Mouse (Mus musculus) liver, embryonic 14.5 days (tissue): ENCODE measurements at regions not wholly inside any gene's neighbourhood (a gene's known extent, or its start where the extent isn't known, plus 50 kb on each side); places are given as distances from the start of the nearest gene placed in this dataset.

Source experiments
- ATAC-seq: fragments of 200-750 bp; cut with Nextera tagmentation; 2 replicates; pipeline ENCODE4 v1.8.0; 2017; ENCODE audit warnings: moderate number of reproducible peaks, mild to moderate bottlenecking, moderate library complexity; ENCODE audit not compliant: insufficient read depth
- DNase-seq, 3 experiments: peaks; one replicate each; pipeline ENCODE4 v3.0.0-alpha.2; 2012 to 2013; ENCODE audit warnings: low read depth in 3 of 3, low spot score in 3 of 3
- H3K27ac ChIP-seq: fragments of 300-500 bp; sonication (generic); 2 replicates; pipeline ENCODE4 v1.5.1; 2014; ENCODE audit warnings: moderate library complexity, mild to moderate bottlenecking, control low read depth, inconsistent platforms
- H3K27me3 ChIP-seq: fragments of 300-500 bp; sonication (generic); 2 replicates; pipeline ENCODE4 v1.6.1; 2014; ENCODE audit warnings: mild to moderate bottlenecking, low read length, moderate library complexity; ENCODE audit not compliant: control insufficient read depth, insufficient read depth
- H3K36me3 ChIP-seq: fragments of 300-500 bp; sonication (generic); replicated peaks from 2 replicates; pipeline ENCODE4 v1.6.1; 2014; ENCODE audit warnings: low read depth; ENCODE audit not compliant: control insufficient read depth, insufficient read depth
- H3K4me1 ChIP-seq, 2 experiments: fragments of 200-500 bp in 1 of 2; fragments of 300-500 bp in 1 of 2; sonication (generic) in 1 of 2; replicated peaks; 2 replicates each; pipeline ENCODE4 v1.6.1; 2012 to 2014; ENCODE audit warnings: antibody characterized with exemption in 1 of 2, inconsistent platforms in 1 of 2, low read length in 1 of 2; ENCODE audit not compliant: control insufficient read depth in 2 of 2, insufficient read depth in 2 of 2
- H3K4me2 ChIP-seq: fragments of 300-500 bp; sonication (generic); 2 replicates; pipeline ENCODE4 v1.6.1; 2014; ENCODE audit warnings: low read depth, mild to moderate bottlenecking, control low read depth, moderate library complexity
- H3K4me3 ChIP-seq, 2 experiments: fragments of 200-500 bp in 1 of 2; fragments of 300-500 bp in 1 of 2; sonication (generic) in 1 of 2; 2 replicates each; pipeline ENCODE4 v1.5.1; 2012 to 2014; ENCODE audit warnings: low read depth in 2 of 2, low read length in 2 of 2, mild to moderate bottlenecking in 2 of 2, control low read depth in 1 of 2, inconsistent platforms in 1 of 2, moderate library complexity in 1 of 2; ENCODE audit not compliant: insufficient read depth in 1 of 2
- H3K9ac ChIP-seq: fragments of 300-500 bp; sonication (generic); replicated peaks from 2 replicates; pipeline ENCODE4 v1.6.1; 2014; ENCODE audit warnings: mild to moderate bottlenecking, control low read depth, moderate library complexity
- H3K9me3 ChIP-seq: fragments of 300-500 bp; sonication (generic); 2 replicates; pipeline ENCODE4 v1.6.1; 2016; ENCODE audit warnings: low read length, mixed read lengths; ENCODE audit not compliant: control insufficient read depth
- CTCF ChIP-seq: IDR thresholded peaks from 2 replicates; pipeline ENCODE4 v1.5.1; 2016; ENCODE audit warnings: antibody characterized with exemption, low read depth, control low read depth
- EP300 ChIP-seq: IDR thresholded peaks from 2 replicates; pipeline ENCODE4 v1.6.1; 2016; ENCODE audit warnings: antibody characterized with exemption, low read depth
- WGBS: fragments of 180-500 bp; shearing (Covaris S2); extraction: QIAGEN DNeasy Blood & Tissue Kit; methylation state at CpG from one replicate; pipeline ENCODE4 v1.1.7; 2014; ENCODE audit not compliant: insufficient replicate concordance; 5-methylcytosine and 5-hydroxymethylcytosine counted together

- ATAC-seq (no peak), DNase-seq (no peak)
- Histone ChIP-seq H3K36me3 (no peaks in the 10 kb centered on the region), H3K4me2 (no peak overlapping the region), H3K4me3 (no peak overlapping the region), H3K4me1 (no peaks in the 10 kb centered on the region), H3K27ac (no peak overlapping the region), H3K27me3 (no peaks in the 10 kb centered on the region), H3K9me3 (no peaks in the 10 kb centered on the region), H3K9ac (no peak overlapping the region)
- TF ChIP-seq CTCF (no peak), EP300 (no peak)
- WGBS = 42% methylated on average over 3 of the region's 3 CpGs
Observed at GRCm38 (mm10) chr8:127680205-127680604, 616.5 kb downstream of the Pard3 start.

- ATAC-seq (no peak), DNase-seq (no peak)
- Histone ChIP-seq H3K9ac (no peak overlapping the region), H3K27me3 (no peaks in the 10 kb centered on the region), H3K4me1 (no peaks in the 10 kb centered on the region), H3K27ac (no peak overlapping the region), H3K36me3 (no peaks in the 10 kb centered on the region), H3K4me2 (no peak overlapping the region), H3K9me3 (no peaks in the 10 kb centered on the region), H3K4me3 (no peak overlapping the region)
- TF ChIP-seq EP300 = no peak
- no peak for TF ChIP-seq CTCF
- 50% methylated on average over 5 of the region's 5 CpGs for WGBS
Observed at GRCm38 (mm10) chr8:127684213-127684612, 620.5 kb downstream of the Pard3 start.

GRCm38 (mm10) chr8:127690792-127691191 lies 627.1 kb downstream of the Pard3 start:
- no peaks in the 10 kb centered on the region for H3K36me3 ChIP-seq
- H3K9ac ChIP-seq = no peak overlapping the region
- 65% methylated on average over 4 of the region's 4 CpGs for WGBS
- no peaks in the 10 kb centered on the region for H3K27me3 ChIP-seq
- no peaks in the 10 kb centered on the region for H3K4me1 ChIP-seq
- no peak overlapping the region for H3K27ac ChIP-seq
- H3K4me3 ChIP-seq = no peak overlapping the region
- ATAC-seq (no peak), DNase-seq (no peak)
- no peak overlapping the region for H3K4me2 ChIP-seq
- H3K9me3 ChIP-seq = no peaks in the 10 kb centered on the region
- TF ChIP-seq CTCF (no peak), EP300 (no peak)

- WGBS = 71% methylated on average over 4 of the region's 4 CpGs
- Histone ChIP-seq H3K4me2 (no peak overlapping the region), H3K36me3 (no peaks in the 10 kb centered on the region), H3K4me3 (no peak overlapping the region), H3K4me1 (no peaks in the 10 kb centered on the region), H3K9ac (no peak overlapping the region), H3K27ac (no peak overlapping the region), H3K27me3 (no peaks in the 10 kb centered on the region), H3K9me3 (no peaks in the 10 kb centered on the region)
- TF ChIP-seq EP300 (no peak), CTCF (no peak)
- DNase-seq = no peak
- ATAC-seq = no peak
Observed at GRCm38 (mm10) chr8:127698404-127698803, 634.7 kb downstream of the Pard3 start.

- DNase-seq (no peak), ATAC-seq (no peak)
- Histone ChIP-seq H3K27ac (no peak overlapping the region), H3K4me2 (no peak overlapping the region), H3K27me3 (no peaks in the 10 kb centered on the region), H3K4me3 (no peak overlapping the region), H3K9ac (no peak overlapping the region), H3K36me3 (no peaks in the 10 kb centered on the region), H3K4me1 (no peaks in the 10 kb centered on the region), H3K9me3 (no peaks in the 10 kb centered on the region)
- no peak for TF ChIP-seq EP300
- TF ChIP-seq CTCF = no peak
- 36% methylated on average over 4 of the region's 4 CpGs for WGBS
Observed at GRCm38 (mm10) chr8:127704406-127704805, 640.7 kb downstream of the Pard3 start.
